Mouse (Mus musculus) spleen, embryonic (tissue): ENCODE data around the gene Prkcb.

ENCODE experiments used
- CTCF ChIA-PET: fragments of 350-600 bp; sonication (Branson Sonifier 250); formaldehyde crosslinking; loops from one replicate; lab custom pipeline; 2022; lab: Charles Lee

Prkcb gene

GRCm38 (mm10) chr7:122435561-122435960, 147.0 kb downstream of the Prkcb start:
- CTCF ChIA-PET = no interaction called here

GRCm38 (mm10) chr7:122437390-122437789, 148.8 kb downstream of the Prkcb start:
- CTCF ChIA-PET = no interaction called here

- CTCF ChIA-PET = interaction anchor here (0.6 kb wide), 1 partner anchor 146 kb away, joined by 3 read pairs; no protein-coding TSS in a partner anchor
Measured at GRCm38 (mm10) chr7:122445056-122445455, 156.5 kb downstream of the Prkcb start.

GRCm38 (mm10) chr7:122452671-122453070, 164.1 kb downstream of the Prkcb start:
- CTCF ChIA-PET = interaction anchor here (0.5 to 0.6 kb wide), 2 partner anchors 77 to 78 kb away, joined by 3 to 23 read pairs; no protein-coding TSS in a partner anchor

GRCm38 (mm10) chr7:122459203-122459965, 170.8 kb downstream of the Prkcb start:
- CTCF ChIA-PET = interaction anchor here (0.6 to 1.4 kb wide), 2 partner anchors 97 to 208 kb away, joined by 3 read pairs; no protein-coding TSS in a partner anchor

- CTCF ChIA-PET = interaction anchor here (0.6 to 1.4 kb wide), 3 partner anchors 98 to 209 kb away, joined by 3 read pairs; no protein-coding TSS in a partner anchor
Measured at GRCm38 (mm10) chr7:122460020-122460419, 171.5 kb downstream of the Prkcb start.

GRCm38 (mm10) chr7:122465823-122466549, 177.4 kb downstream of the Prkcb start:
- CTCF ChIA-PET = interaction anchor here (0.6 to 0.7 kb wide), 5 partner anchors 205 to 686 kb away, joined by 3 to 10 read pairs (median 9); no protein-coding TSS in a partner anchor

GRCm38 (mm10) chr7:122466722-122467121, 178.2 kb downstream of the Prkcb start:
- CTCF ChIA-PET = no interaction called here

- CTCF ChIA-PET = no interaction called here
Measured at GRCm38 (mm10) chr7:122467831-122468230, 179.3 kb downstream of the Prkcb start.

GRCm38 (mm10) chr7:122470370-122471280, 182.1 kb downstream of the Prkcb start:
- CTCF ChIA-PET = interaction anchor here (0.6 to 0.7 kb wide), 2 partner anchors 163 to 465 kb away, joined by 3 read pairs; no protein-coding TSS in a partner anchor

GRCm38 (mm10) chr7:122472223-122472622, 183.7 kb downstream of the Prkcb start:
- CTCF ChIA-PET = no interaction called here

GRCm38 (mm10) chr7:122475038-122475437, 186.5 kb downstream of the Prkcb start:
- CTCF ChIA-PET = no interaction called here

- CTCF ChIA-PET = interaction anchor here (0.7 kb wide), 1 partner anchor 280 kb away, joined by 4 read pairs; no protein-coding TSS in a partner anchor
Measured at GRCm38 (mm10) chr7:122476697-122477096, 188.1 kb downstream of the Prkcb start.

GRCm38 (mm10) chr7:122477118-122477517, 188.6 kb downstream of the Prkcb start:
- CTCF ChIA-PET = interaction anchor here (0.7 kb wide), 1 partner anchor 280 kb away, joined by 4 read pairs; no protein-coding TSS in a partner anchor

- CTCF ChIA-PET = no interaction called here
Measured at GRCm38 (mm10) chr7:122477566-122478564, 189.3 kb downstream of the Prkcb start.

GRCm38 (mm10) chr7:122483949-122484348, 195.4 kb downstream of the Prkcb start:
- CTCF ChIA-PET = interaction anchor here (1.0 kb wide), 1 partner anchor 285 kb away, joined by 3 read pairs; no protein-coding TSS in a partner anchor

- CTCF ChIA-PET = no interaction called here
Measured at GRCm38 (mm10) chr7:122487929-122488571, 199.5 kb downstream of the Prkcb start.

- CTCF ChIA-PET = no interaction called here
Measured at GRCm38 (mm10) chr7:122492041-122492440, 203.5 kb downstream of the Prkcb start.

- CTCF ChIA-PET = no interaction called here
Measured at GRCm38 (mm10) chr7:122492936-122493335, 204.4 kb downstream of the Prkcb start.
